Mouse (Mus musculus): ENCODE results near the gene Actr1b.
A peak's percentile ranks its signal among the peaks of the same experiment; 100 is the strongest.

Gene Actr1b

GRCm38 (mm10) chr1:36714311-36714710 is at the start of gene Actr1b:
TSS of gene Actr1b (minus strand) at chr1:36714422.
- DNase-seq (ENCODE audit: low read depth, low spot score), result no peak

GRCm38 (mm10) chr1:36761568-36761967 is 47.3 kb upstream of the Actr1b start, which contains the start of gene Zap70:
TSS of gene Zap70 (plus strand) at chr1:36761798.
- peak; percentile 93 for DNase-seq (ENCODE audit: low read depth, low spot score)

GRCm38 (mm10) chr1:36761061-36761460 is 46.8 kb upstream of the Actr1b start:
- DNase-seq (ENCODE audit: low read depth, low spot score), result peak; percentile 55

- DNase-seq (ENCODE audit: low read depth, low spot score), result peak; percentile 54
Observed at GRCm38 (mm10) chr1:36760401-36760800, 46.2 kb upstream of the Actr1b start.

DNA sequence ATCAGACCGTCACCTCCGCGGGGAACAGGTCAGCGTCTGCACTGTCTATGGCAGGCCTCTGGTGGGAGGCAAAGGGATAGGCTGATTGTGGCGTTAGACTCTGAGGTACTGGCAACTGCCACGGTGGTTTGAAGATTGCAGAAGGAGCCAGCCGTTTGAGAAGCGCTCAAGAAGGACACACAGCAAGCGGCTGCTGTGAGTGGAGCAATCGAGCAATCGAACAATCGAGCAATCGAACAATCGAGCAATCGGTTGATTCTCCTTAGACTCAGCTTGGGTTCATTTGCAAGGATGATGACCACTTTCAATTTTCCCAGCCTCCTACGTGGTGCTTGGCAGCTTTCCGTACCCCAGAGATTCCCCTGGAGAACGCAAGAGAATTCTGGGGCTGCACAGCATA is 44.9 kb upstream of the Actr1b start:
- no peak for DNase-seq (ENCODE audit: low read depth, low spot score)

GRCm38 (mm10) chr1:36758553-36758952 is 44.3 kb upstream of the Actr1b start:
- DNase-seq (ENCODE audit: low read depth, low spot score), result no peak

DNA sequence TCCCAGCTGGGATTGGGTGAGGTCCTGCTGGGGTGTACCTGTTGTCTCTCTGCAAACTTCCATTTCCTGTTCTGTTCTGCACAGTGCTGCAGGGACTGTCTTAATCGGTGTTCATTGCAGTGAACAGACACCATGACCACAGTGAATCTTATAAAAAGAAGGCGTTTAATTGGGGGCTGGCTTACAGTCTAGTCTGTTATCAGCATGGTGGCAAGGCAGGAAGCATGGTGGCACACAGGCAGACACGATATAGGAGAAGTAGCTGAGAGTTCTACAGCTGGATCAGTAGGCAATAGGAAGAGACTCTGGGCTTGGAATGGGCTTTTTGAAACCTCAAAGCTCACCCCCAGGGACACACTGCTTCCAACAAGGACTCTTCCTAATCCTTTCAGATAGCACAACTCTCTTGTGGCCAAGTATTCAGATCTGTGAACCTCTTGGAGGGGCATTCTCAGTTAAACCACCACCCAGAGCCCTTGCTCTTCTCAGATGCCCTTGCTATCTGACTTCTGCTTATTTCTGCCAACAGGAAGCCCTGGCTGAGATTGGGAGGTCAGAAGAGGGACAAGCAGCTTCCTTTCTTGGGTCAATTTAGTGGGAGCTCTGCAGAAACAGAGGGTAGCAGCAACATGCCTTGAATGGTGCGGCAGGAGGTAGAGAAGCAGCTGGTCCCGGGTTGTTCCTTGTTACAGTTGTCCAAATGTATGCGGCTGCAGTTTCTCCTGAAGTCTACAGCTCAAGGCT is 39.9 kb upstream of the Actr1b start:
- no peak for DNase-seq (ENCODE audit: low read depth, low spot score)

DNA sequence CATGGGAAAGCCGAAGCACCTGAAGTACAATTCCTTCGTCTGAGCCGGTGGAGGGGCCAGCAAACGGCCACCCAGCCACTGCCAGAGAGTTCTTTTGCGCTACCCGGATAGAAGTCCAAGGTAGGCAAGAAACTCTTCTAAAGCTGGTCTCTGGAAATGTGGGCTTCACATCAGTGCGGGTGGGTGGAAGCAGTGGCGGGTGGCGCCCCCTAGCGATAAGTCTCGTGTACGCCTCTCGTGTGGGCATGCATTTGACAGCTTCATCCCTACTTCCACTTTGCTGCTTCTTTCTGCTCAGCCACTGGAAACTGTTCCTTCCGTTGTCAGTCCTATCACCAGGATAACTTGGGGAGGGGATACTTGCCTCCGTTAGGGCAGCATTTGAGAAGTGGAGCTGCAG is 32.2 kb upstream of the Actr1b start:
- peak; percentile 67 for DNase-seq (ENCODE audit: low read depth, low spot score)

DNA sequence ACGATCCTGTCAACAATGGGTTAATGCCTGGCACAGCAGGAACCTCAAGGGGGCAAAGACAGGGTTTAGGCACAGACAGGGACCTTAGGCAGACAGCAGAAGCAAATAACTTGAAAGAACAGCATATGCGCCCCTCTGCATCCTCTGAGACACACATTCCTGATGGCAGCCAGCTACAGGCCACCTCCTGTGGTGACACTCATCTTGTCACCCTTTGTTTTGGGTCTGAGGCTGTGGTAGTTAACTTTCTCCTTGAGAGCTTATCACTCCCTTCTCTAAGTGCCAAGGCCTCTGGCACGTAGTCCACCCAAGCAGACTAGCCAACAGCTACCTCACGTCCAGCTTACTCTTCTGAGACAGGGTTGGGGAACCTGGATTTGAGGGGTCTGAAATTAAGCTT is 31.4 kb upstream of the Actr1b start:
- DNase-seq (ENCODE audit: low read depth, low spot score), result no peak

- peak; percentile 90 for DNase-seq (ENCODE audit: low read depth, low spot score)
Observed at GRCm38 (mm10) chr1:36744268-36744944, 30.2 kb upstream of the Actr1b start.

DNA sequence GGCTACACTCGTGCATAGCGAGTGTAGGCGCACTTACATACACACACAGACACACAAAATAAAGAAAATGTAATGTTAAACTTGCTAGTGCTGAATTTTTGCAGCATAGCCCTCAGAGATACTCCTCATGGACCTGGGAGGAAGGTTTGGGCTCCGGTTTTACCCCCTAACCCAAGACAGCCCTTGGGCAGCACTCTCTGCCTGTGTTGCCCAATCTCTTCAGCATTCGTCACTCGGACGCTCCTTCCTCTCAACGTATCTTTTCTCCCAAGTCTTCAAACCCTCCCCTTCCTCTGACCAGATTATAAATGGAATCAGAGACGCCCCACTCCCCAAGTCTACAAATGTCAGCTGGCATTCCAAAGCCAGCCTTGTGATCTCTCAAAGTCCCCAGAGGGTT is 28.8 kb upstream of the Actr1b start:
- no peak for DNase-seq (ENCODE audit: low read depth, low spot score)

GRCm38 (mm10) chr1:36739231-36739630 is 25.0 kb upstream of the Actr1b start:
- DNase-seq (ENCODE audit: low read depth, low spot score), result no peak

DNA sequence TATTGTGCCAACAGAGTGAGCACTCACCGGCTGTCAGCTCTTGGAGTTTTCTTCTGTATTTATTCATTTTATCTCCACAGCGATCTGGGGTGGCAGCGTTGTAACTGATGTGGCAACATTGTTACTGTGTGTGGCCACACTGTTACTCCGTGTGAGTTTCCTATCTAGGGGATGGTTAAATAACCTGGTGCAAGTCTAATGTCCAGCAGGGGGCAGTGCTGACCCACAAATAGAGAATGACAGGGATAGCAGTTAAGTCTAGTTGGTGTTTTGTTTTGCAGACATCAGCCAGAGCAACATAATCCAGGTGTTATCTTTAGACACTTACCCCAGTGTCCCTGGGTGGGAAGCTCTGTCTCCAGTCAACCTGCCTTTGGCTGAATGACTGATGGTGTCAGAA is 23.1 kb upstream of the Actr1b start:
- peak; percentile 93 for DNase-seq (ENCODE audit: low read depth, low spot score)

DNA sequence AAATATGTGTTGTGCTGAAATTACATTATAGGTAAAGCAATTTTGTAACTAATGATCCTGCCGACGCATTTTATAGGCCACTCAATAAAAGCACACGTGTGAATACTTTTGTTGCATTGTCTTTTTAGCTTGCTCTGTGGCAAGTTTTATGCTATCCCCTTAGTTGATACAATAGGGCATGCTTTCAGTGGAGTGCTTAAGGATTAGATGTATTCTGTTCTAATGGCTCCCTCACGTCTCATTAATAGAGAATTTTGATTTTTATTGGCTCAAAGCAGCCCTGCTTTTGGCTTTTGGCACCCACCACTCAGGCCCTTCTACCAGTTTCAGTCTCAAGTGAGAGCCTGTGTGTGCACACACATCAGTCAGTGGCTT is 9.8 kb upstream of the Actr1b start:
- no peak for DNase-seq (ENCODE audit: low read depth, low spot score)

DNA sequence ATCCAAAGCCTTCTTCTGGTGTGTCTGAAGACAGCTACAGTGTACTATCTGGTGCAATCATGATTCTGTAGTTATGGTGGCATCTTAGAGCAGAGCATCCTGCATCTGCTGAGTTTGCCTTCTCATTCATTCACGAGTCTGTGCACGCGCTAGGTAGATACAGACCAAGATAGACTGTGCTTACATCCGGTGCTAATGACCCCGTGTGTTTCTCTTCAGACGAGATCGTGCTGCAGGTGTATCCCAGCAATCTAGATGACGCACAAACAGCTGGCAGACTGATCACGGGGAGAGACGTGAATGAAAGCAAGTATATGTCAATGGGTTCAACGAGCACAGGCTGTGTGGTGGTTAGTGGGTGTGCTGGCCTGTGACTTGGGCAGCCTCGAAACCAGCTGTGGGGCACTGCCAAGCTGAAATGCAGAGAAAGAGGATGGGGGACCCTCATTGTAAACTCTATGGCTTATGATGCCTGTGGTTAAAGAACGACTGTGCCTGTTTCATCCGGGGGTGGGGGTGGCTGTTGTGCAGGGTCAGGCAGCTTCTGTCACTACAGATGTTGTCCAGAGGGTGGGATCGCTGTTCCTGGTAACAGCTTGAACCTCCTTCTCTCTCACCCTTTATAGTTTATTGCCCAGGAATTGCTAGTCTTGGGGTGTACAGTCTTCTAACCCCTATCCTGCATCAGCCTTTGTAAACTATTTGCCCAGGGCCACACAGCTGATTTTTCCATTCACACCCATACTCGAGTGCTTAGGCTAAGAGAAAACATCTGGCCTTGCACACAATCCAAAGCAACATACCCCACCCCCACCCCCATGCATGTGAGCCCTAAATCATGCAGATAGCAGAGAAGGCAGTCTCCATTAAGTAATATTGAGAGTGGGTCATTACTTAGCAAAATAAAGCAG is 9.2 kb upstream of the Actr1b start:
- peak; percentile 75 for DNase-seq (ENCODE audit: low read depth, low spot score)

DNA sequence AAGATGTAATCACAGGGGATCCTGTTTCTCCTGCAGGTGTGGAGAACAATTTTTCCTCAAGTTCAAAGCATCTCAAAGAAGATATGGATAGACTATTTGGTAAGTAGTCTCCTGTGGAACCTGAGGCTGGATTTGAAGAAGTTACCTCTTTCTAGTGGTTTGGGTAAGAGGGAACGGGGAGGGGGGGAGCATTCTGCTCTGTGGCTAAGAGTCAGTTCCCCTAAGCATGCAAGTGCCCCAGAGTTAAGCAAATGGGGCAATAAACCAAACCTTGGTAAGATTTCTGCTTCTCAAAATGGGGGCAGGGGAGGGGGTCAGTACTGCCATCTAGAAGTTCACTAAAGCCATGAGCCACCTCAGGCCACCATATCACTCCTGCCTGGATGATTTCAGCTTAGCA is 4.6 kb upstream of the Actr1b start:
- no peak for DNase-seq (ENCODE audit: low read depth, low spot score)

DNA sequence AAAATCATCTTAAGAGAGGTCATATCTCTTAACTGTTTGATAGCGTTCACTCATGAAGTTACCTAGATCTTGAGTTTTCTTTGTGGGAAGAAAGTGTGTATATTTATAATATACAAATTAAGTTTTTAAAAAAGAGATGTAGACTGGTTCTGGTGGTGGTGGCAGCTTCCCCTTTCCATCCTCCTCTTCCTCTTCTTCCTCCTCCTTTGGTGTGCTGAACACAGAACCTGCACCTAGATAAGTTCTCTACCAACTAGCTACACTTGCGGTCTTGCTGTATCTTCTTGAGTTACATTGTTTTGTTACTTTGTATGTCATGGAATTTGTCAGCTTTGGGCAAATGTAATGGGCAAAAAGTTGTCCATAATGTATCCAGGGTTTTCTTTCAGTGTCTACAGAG is 3.1 kb downstream of the Actr1b start:
- DNase-seq (ENCODE audit: low read depth, low spot score), result no peak

DNA sequence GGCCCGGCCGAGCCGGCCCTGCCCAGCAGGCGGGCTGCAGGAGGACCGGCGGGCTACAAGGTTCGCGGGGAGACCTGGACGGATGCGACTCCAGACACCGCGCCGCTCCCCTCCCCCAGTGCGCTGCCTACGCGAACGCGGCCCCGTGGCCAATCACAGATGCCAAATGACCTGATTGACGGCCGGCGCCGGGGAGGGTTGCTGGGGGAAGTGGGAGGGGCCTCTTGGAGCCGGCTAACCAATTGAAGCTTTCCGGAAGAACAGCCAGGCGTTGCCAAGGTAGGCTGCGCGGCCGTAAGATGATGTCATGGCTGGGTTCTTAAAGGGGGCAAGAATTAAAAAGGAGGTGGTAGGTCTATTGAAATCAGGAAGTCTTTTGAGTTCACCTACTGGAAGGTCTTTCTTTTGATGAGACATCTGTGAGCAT is 4.4 kb downstream of the Actr1b start, which contains the start of gene 4933424G06Rik:
Gene 4933424G06Rik, plus strand, starts transcription at position 296 of the 427 bp plus-strand sequence.
- DNase-seq (ENCODE audit: low read depth, low spot score), result peak; percentile 99

GRCm38 (mm10) chr1:36709055-36709853 is 5.0 kb downstream of the Actr1b start:
- peak; percentile 78 for DNase-seq (ENCODE audit: low read depth, low spot score)

DNA sequence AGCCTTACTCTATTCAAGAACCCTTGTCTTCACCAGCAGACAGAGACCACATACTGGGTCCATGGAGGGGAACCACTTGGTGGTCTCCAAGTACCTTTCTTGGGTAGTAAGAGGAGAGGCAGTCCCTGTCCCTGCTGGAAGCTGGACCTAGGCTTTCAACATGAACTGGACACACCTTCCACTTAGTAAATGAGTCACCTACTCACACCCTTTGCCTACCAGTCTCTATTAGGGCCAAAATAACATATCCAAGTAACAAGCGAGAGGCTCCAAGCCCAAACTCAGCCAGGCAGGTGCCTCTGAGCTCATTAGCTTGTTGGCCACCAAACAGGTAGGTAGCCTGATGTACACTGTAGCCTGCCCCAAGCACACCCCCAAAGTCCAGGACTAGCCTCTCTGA is 5.6 kb downstream of the Actr1b start:
- DNase-seq (ENCODE audit: low read depth, low spot score), result no peak

GRCm38 (mm10) chr1:36707797-36708196 is 6.4 kb downstream of the Actr1b start:
- DNase-seq (ENCODE audit: low read depth, low spot score), result no peak

All from CD4-positive, CD25-positive, alpha-beta regulatory T cell, adult 2 months (primary cell).